Mouse (Mus musculus) kidney, embryonic 14.5 days (tissue): Measurements from ENCODE around the gene Brms1. TPM values are rescaled to one million over a fixed set of nuclear protein-coding genes. Genes with fewer than 3 reads are reported as not detected.
A peak's percentile ranks its signal among the peaks of the same experiment; 100 is the strongest.

ENCODE experiments used
- ATAC-seq: fragments of 200-750 bp; cut with Nextera tagmentation; 2 replicates; pipeline ENCODE4 v1.8.0; 2017; ENCODE audit warnings: moderate number of reproducible peaks, mild to moderate bottlenecking, moderate TSS enrichment, moderate library complexity; ENCODE audit not compliant: low FRiP score, low TSS enrichment
- H3K27ac ChIP-seq: fragments of 300-500 bp; sonication (generic); 2 replicates; pipeline ENCODE4 v1.5.1; 2014; ENCODE audit warnings: low read depth, mild to moderate bottlenecking, low read length, moderate library complexity, mixed read lengths
- H3K27me3 ChIP-seq: fragments of 300-500 bp; sonication (generic); 2 replicates; pipeline ENCODE4 v1.6.1; 2014; ENCODE audit warnings: mild to moderate bottlenecking, low read length; ENCODE audit not compliant: control insufficient read depth, insufficient read depth
- H3K36me3 ChIP-seq: fragments of 300-500 bp; sonication (generic); 2 replicates; pipeline ENCODE4 v1.6.1; 2014; ENCODE audit warnings: low read length, mixed read lengths; ENCODE audit not compliant: control insufficient read depth, insufficient read depth
- H3K4me1 ChIP-seq: fragments of 300-500 bp; sonication (generic); 2 replicates; pipeline ENCODE4 v1.6.1; 2014; ENCODE audit warnings: low read length, mixed read lengths; ENCODE audit not compliant: control insufficient read depth, insufficient read depth
- H3K4me2 ChIP-seq: fragments of 300-500 bp; sonication (generic); replicated peaks from 2 replicates; pipeline ENCODE4 v1.6.1; 2014; ENCODE audit warnings: low read depth, mild to moderate bottlenecking, low read length
- H3K4me3 ChIP-seq: fragments of 300-500 bp; sonication (generic); 2 replicates; pipeline ENCODE4 v1.5.1; 2014; ENCODE audit warnings: mild to moderate bottlenecking, low read length
- H3K9ac ChIP-seq: fragments of 300-500 bp; sonication (generic); 2 replicates; pipeline ENCODE4 v1.6.1; 2014; ENCODE audit warnings: low read depth, mild to moderate bottlenecking, low read length, moderate library complexity
- H3K9me3 ChIP-seq: fragments of 300-500 bp; sonication (generic); 2 replicates; pipeline ENCODE4 v1.6.1; 2016; ENCODE audit warnings: low read length; ENCODE audit not compliant: control insufficient read depth
- WGBS: fragments of 180-500 bp; shearing (Covaris S2); extraction: QIAGEN DNeasy Blood & Tissue Kit; methylation state at CpG from one replicate; pipeline ENCODE4 v1.1.7; 2014; 5-methylcytosine and 5-hydroxymethylcytosine counted together
- polyA plus RNA-seq: library from polyadenylated mRNA; unstranded; fragments of >200 nt; fragmentation: Nextera tagmentation; extraction: Ambion mirVana; gene quantifications from 2 replicates; pipeline ENCODE4 v1.2.1, GENCODE M21; 2014

Gene Brms1
- polyA plus RNA-seq, 1 experiment from 2014 or later: 57.5 TPM

DNA sequence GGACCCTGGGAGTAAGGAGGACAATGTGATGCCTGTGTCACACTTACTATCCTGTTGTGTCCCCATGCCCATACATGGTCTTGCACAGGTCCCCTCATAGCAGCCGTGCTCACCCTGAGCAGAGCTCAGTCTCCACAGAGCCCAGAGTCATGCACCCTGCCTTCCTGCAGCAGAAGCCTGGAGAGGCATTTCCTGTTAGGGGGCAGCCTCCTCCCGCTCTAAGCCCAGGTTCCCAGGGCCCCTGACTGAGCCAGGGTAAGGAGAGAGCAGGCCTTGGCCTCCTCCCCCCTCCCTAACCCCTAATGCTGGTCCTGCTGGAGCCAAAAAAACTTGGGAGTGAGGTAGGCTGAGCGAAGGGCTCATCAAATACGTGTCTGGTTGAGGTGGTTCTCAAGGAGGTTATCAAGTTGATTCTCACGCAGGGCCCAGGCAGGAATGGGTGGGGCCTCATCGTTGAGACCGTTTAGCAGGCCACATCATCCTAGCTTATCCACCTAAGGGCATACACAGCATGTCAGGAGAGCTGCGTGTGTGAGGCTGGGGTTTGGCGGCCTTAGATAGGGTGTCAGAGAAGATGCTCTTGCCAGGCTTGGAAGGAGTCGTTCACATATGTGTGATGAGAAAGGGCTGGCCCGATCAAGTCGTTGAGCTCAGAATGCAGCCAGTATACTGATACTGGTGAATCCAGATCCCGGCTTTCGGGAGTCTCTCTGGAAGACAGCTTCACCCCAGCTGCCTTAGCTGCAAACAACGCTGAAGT lies 26.1 kb downstream of the Brms1 start:
- peaks cover 42% of the 10 kb centered on the region for H3K4me1 ChIP-seq
- 7% methylated on average over 15 of the region's 15 CpGs for WGBS
- ATAC-seq: no peak

DNA sequence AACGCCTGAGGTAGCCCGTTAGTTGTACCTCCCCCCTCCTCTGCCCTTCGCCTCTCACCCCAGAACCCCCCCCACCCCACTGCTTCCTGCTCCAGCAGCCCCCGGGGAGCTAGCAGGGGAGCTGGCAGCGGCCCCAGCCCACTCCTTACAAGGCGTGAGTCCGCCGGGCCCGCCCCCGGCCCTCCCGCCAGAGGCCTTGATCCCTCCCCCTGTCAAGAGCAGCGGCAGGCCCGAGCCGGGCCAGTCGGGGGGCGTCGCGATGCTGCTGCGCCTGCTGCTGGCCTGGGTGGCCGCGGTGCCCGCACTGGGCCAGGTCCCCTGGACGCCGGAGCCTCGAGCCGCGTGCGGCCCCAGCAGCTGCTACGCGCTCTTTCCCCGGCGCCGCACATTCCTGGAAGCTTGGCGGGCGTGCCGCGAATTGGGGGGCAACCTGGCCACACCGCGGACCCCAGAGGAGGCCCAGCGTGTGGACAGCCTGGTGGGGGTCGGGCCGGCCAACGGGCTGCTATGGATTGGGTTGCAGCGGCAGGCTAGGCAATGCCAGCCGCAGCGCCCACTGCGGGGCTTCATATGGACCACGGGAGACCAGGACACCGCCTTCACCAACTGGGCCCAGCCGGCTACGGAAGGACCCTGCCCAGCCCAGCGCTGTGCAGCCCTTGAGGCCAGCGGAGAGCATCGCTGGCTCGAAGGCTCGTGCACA lies 26.9 kb downstream of the Brms1 start, which contains the start of gene Cd248:
Cd248 (plus strand) TSS at position 212 of the 703 bp plus-strand sequence.
- H3K9ac ChIP-seq: peak within 1 kb of the TSS; percentile 50
- H3K27ac ChIP-seq: peak within 1 kb of the TSS; percentile 89
- 2% methylated on average over 49 of the region's 56 CpGs for WGBS
- H3K4me2 ChIP-seq: peak within 1 kb of the TSS; percentile 52
- no peaks in the 10 kb centered on the region for H3K36me3 ChIP-seq
- H3K4me1 ChIP-seq: peaks cover 47% of the 10 kb centered on the region
- H3K27me3 ChIP-seq: peaks cover 9% of the 10 kb centered on the region
- peak; percentile 41 for ATAC-seq
- peak within 1 kb of the TSS; percentile 46 for H3K4me3 ChIP-seq
- no peaks in the 10 kb centered on the region for H3K9me3 ChIP-seq

More for the DNA sequence above, 26.1 kb downstream of the Brms1 start:
- Histone ChIP-seq H3K4me3 (peak overlapping the region; percentile 46), H3K9ac (peak overlapping the region; percentile 50; the same call in 1 of the 2 replicates), H3K4me2 (peak overlapping the region; percentile 52), H3K9me3 (no peaks in the 10 kb centered on the region), H3K27ac (peak overlapping the region; percentile 89), H3K36me3 (no peaks in the 10 kb centered on the region), H3K27me3 (peaks cover 9% of the 10 kb centered on the region)

DNA sequence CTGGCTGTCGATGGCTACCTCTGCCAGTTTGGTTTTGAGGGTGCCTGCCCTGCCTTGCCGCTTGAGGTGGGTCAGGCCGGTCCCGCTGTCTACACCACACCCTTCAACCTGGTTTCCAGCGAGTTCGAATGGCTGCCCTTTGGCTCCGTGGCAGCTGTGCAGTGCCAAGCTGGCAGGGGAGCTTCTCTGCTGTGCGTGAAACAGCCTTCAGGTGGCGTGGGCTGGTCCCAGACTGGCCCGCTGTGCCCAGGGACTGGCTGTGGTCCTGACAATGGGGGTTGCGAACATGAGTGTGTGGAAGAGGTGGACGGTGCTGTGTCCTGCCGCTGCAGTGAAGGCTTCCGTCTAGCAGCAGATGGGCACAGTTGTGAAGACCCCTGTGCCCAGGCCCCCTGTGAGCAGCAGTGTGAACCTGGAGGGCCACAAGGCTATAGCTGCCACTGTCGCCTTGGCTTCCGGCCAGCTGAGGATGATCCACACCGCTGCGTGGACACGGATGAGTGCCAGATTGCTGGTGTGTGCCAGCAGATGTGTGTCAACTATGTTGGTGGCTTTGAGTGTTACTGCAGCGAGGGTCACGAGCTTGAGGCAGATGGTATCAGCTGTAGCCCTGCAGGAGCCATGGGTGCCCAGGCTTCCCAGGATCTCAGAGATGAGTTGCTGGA lies 27.5 kb downstream of the Brms1 start:
- WGBS: 38% methylated on average over 21 of the region's 21 CpGs
- H3K4me1 ChIP-seq: peaks cover 47% of the 10 kb centered on the region
- no peak for ATAC-seq
- peak overlapping the region; percentile 21; the same call in 1 of the 2 replicates for H3K27ac ChIP-seq
- H3K4me3 ChIP-seq: peak overlapping the region; percentile 46
- peaks cover 9% of the 10 kb centered on the region for H3K27me3 ChIP-seq
- H3K36me3 ChIP-seq: no peaks in the 10 kb centered on the region
- H3K9me3 ChIP-seq: no peaks in the 10 kb centered on the region
- H3K4me2 ChIP-seq: peak overlapping the region; percentile 52
- peak overlapping the region; percentile 50 for H3K9ac ChIP-seq

DNA sequence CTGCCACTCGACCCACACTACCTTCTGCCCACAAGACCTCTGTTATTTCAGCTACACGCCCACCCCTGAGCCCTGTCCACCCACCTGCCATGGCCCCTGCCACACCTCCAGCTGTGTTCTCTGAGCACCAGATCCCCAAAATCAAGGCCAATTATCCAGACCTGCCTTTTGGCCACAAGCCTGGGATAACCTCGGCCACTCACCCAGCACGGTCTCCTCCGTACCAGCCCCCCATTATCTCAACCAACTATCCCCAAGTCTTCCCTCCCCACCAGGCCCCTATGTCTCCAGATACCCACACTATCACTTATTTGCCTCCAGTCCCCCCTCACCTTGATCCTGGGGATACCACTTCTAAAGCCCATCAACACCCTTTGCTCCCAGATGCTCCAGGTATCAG lies 28.3 kb downstream of the Brms1 start:
- no peak for ATAC-seq
- 78% methylated on average over 5 of the region's 5 CpGs for whole genome bisulfite sequencing
- Histone ChIP-seq H3K27me3 (peaks cover 9% of the 10 kb centered on the region), H3K36me3 (no peaks in the 10 kb centered on the region), H3K9me3 (no peaks in the 10 kb centered on the region), H3K27ac (no peak overlapping the region), H3K9ac (no peak overlapping the region), H3K4me3 (peak overlapping the region; percentile 46), H3K4me2 (peak overlapping the region; percentile 52), H3K4me1 (peaks cover 47% of the 10 kb centered on the region)

DNA sequence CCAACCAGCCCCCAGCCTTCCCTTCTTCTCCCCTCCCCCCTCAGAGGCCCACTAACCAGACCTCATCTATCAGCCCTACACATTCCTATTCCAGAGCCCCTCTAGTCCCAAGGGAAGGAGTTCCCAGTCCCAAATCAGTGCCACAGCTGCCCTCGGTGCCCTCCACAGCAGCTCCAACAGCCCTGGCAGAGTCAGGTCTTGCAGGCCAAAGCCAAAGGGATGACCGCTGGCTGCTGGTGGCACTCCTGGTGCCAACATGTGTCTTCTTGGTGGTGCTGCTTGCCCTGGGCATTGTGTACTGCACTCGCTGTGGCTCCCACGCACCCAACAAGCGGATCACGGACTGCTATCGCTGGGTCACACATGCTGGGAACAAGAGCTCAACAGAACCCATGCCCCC lies 28.8 kb downstream of the Brms1 start:
- Histone ChIP-seq H3K36me3 (no peaks in the 10 kb centered on the region), H3K9ac (peak overlapping the region; percentile 51; the same call in 1 of the 2 replicates), H3K27ac (peak overlapping the region; percentile 42; the same call in 1 of the 2 replicates), H3K4me2 (peak overlapping the region; percentile 52), H3K27me3 (peaks cover 9% of the 10 kb centered on the region), H3K4me1 (peaks cover 45% of the 10 kb centered on the region), H3K9me3 (no peaks in the 10 kb centered on the region), H3K4me3 (peak overlapping the region; percentile 46)
- WGBS: 82% methylated on average over 7 of the region's 7 CpGs
- no peak for ATAC-seq

DNA sequence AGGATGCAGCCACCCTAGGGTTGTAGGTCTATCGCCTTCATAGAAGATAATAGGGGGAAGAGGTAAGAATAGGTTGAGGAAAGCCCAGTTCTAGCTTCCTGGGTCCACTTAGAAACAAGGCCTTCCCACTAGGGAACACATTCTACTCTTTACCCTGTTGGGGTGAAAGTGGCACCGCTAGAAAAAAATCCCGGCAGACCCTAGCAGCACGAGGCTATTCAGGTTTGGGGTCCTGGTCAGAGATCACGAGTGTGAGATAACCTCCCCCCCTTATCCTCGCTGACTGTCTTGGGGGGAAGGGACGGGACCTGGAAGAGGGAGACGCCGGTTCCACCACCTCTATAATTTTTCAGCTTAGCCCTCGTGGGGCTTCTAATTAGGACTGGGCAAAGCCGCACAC lies 29.9 kb downstream of the Brms1 start:
- H3K27ac ChIP-seq: peak overlapping the region; percentile 82
- no peaks in the 10 kb centered on the region for H3K9me3 ChIP-seq
- peak overlapping the region; percentile 46 for H3K4me3 ChIP-seq
- no peaks in the 10 kb centered on the region for H3K36me3 ChIP-seq
- no peak for ATAC-seq
- peak overlapping the region; percentile 52 for H3K4me2 ChIP-seq
- peaks cover 12% of the 10 kb centered on the region for H3K27me3 ChIP-seq
- peak overlapping the region; percentile 51 for H3K9ac ChIP-seq
- peaks cover 37% of the 10 kb centered on the region for H3K4me1 ChIP-seq
- 12% methylated on average over 11 of the region's 11 CpGs for WGBS

DNA sequence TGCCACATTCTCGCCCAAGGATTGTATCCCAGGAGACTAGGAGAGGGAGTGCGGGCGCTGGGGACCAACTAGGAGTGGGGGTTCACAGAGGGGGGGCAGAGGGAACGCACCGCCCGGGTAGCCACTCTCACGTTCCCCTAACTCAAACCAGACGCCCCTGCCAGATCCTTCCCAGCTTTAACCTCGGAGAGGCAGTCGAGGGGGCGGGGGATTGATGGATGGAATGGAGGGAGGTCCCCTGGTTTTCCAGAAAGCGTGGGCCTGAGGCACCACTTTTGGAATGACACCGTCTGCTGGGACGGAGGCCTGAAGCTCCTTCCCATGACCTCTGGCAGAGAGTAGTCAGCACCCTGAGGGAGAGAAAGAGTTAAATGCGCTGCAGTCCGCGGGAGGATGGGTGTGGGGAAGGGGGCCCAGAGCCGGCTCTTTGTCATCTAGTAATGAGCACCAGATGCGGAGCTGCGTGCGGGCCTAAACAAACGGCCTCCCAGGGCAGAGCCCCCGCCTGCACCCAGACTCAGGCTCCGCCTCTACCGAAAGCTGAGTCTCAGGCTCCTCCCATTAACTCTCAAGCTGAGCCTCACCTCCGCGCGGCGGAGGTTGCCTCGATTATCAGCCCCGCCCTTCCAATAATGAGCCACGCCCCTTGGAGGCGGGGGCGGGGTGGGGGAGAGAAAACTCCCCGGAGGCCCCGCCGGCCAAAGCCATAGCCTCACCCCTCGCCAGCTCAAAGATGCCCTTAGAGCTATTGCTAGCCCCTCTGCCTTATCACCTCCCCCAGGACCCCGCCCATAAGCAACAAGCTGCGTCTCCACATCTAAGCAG lies 30.6 kb downstream of the Brms1 start:
- H3K27me3 ChIP-seq: peaks cover 12% of the 10 kb centered on the region
- 2% methylated on average over 40 of the region's 40 CpGs for WGBS

DNA sequence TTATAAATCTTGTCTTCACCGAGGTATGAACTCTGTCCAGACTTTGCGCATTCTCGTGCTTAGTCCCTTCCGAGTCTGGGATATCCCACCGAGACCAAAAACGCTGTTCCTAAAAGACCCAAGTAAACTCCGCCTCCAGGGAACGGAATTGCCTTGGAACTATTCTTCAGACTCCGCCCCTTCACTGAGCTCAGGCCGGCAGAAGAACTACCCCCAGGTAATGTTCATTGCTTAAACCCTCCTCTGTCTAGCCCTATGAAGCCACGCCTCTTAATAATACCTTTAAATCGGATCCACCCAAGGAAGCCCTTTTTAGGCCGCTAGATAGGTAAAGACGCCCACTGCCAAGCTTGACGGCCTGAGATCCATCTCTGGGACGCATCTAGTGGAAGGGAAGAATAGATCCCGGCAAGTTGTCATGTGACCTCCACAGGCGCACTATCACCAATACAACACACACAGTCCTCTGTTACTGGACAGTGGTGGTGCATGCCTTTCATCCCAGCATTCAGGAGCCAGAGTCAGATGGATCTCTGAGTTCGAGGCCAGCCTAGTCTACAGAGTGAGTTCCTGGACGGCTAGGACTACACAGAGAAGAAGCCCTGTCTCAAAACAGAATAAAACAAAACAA lies 31.4 kb downstream of the Brms1 start:
- WGBS: 2% methylated on average over 20 of the region's 20 CpGs
- peak; percentile 24 for ATAC-seq
- Histone ChIP-seq H3K36me3 (no peaks in the 10 kb centered on the region), H3K4me1 (peaks cover 29% of the 10 kb centered on the region), H3K27ac (peak overlapping the region; percentile 64), H3K4me3 (peak overlapping the region; percentile 46), H3K4me2 (peak overlapping the region; percentile 52), H3K9me3 (no peaks in the 10 kb centered on the region), H3K9ac (peak overlapping the region; percentile 51; the same call in 1 of the 2 replicates), H3K27me3 (peaks cover 12% of the 10 kb centered on the region)

More for the DNA sequence above, 30.6 kb downstream of the Brms1 start:
- H3K27ac ChIP-seq: peak overlapping the region; percentile 82
- H3K4me2 ChIP-seq: peak overlapping the region; percentile 52
- H3K9me3 ChIP-seq: no peaks in the 10 kb centered on the region
- H3K4me1 ChIP-seq: peaks cover 37% of the 10 kb centered on the region
- no peaks in the 10 kb centered on the region for H3K36me3 ChIP-seq
- peak overlapping the region; percentile 51 for H3K9ac ChIP-seq
- peak; percentile 84 for ATAC-seq
- peak overlapping the region; percentile 46 for H3K4me3 ChIP-seq
